Mouse (Mus musculus) forebrain, postnatal 0 days (tissue): Measurements from ENCODE around the gene Slc30a4. TPM values are rescaled to one million over a fixed set of nuclear protein-coding genes. Genes with fewer than 3 reads are reported as not detected.

ENCODE experiments used
- ATAC-seq: fragments of 200-750 bp; cut with Nextera tagmentation; 2 replicates; pipeline ENCODE4 v1.8.0; 2017; ENCODE audit warnings: mild to moderate bottlenecking, moderate library complexity
- DNase-seq: peaks from one replicate; pipeline ENCODE4 v3.0.0-alpha.2; 2015
- H3K27ac ChIP-seq: fragments of 300-500 bp; sonication (generic); 2 replicates; pipeline ENCODE4 v1.5.1; 2014; ENCODE audit warnings: low read depth, mild to moderate bottlenecking, antibody characterized with exemption, low read length, moderate library complexity, mixed read lengths
- H3K27me3 ChIP-seq: fragments of 300-500 bp; sonication (generic); 2 replicates; pipeline ENCODE4 v1.6.1; 2014; ENCODE audit warnings: mild to moderate bottlenecking, low read length, mixed read lengths; ENCODE audit not compliant: insufficient read depth
- H3K36me3 ChIP-seq: fragments of 300-500 bp; sonication (generic); 2 replicates; pipeline ENCODE4 v1.6.1; 2014; ENCODE audit warnings: mild to moderate bottlenecking, moderate library complexity; ENCODE audit not compliant: insufficient read depth
- H3K4me1 ChIP-seq: fragments of 300-500 bp; sonication (generic); 2 replicates; pipeline ENCODE4 v1.6.1; 2014; ENCODE audit warnings: antibody characterized with exemption; ENCODE audit not compliant: insufficient read depth
- H3K4me2 ChIP-seq: fragments of 300-500 bp; sonication (generic); 2 replicates; pipeline ENCODE4 v1.6.1; 2014; ENCODE audit warnings: low read depth, mild to moderate bottlenecking, moderate library complexity
- H3K4me3 ChIP-seq: fragments of 300-500 bp; sonication (generic); 2 replicates; pipeline ENCODE4 v1.5.1; 2014; ENCODE audit warnings: low read depth, low read length, mixed read lengths
- H3K9ac ChIP-seq: fragments of 300-500 bp; sonication (generic); 2 replicates; pipeline ENCODE4 v1.6.1; 2014; ENCODE audit warnings: mild to moderate bottlenecking
- H3K9me3 ChIP-seq: fragments of 300-500 bp; sonication (generic); 2 replicates; pipeline ENCODE4 v1.6.1; 2016; ENCODE audit warnings: low read length
- CTCF ChIP-seq: sonication (generic); IDR thresholded peaks from 2 replicates; pipeline ENCODE4 v1.5.1; 2016; ENCODE audit warnings: antibody characterized with exemption, control low read depth, low read depth
- WGBS: fragments of 180-500 bp; shearing (Covaris S2); extraction: QIAGEN DNeasy Blood & Tissue Kit; methylation state at CpG from one replicate; pipeline ENCODE4 v1.1.7; 2014; 5-methylcytosine and 5-hydroxymethylcytosine counted together
- polyA plus RNA-seq: library from polyadenylated mRNA; unstranded; fragments of >200 nt; fragmentation: Nextera tagmentation; extraction: Ambion mirVana; gene quantifications from 2 replicates; pipeline ENCODE4 v1.2.1, GENCODE M21; 2015
- total RNA-seq: library from RNA; depleted of rRNA; stranded (reverse); fragments of >200 nt; gene quantifications from 2 replicates; pipeline ENCODE4 v1.2.3, GENCODE M21; 2014

The Slc30a4 gene
- total and polyA plus RNA-seq, 2 experiments from 2014 or later, result 8.7 to 53.9 TPM

- TF ChIP-seq CTCF, result no peak
- no peak overlapping the region for H3K27ac ChIP-seq
- H3K36me3 ChIP-seq, result no peaks in the 10 kb centered on the region
- 72% methylated on average over 3 of the region's 3 CpGs for WGBS
- H3K4me1 ChIP-seq, result no peaks in the 10 kb centered on the region
- H3K4me3 ChIP-seq, result no peak overlapping the region
- no peak overlapping the region for H3K9ac ChIP-seq
- DNase-seq, result no peak
- no peaks in the 10 kb centered on the region for H3K27me3 ChIP-seq
- ATAC-seq, result no peak
- H3K4me2 ChIP-seq, result no peak overlapping the region
- H3K9me3 ChIP-seq, result no peaks in the 10 kb centered on the region
These were observed 5.6 kb upstream of the Slc30a4 start for GRCm38 (mm10) chr2:122708080-122708479.

GRCm38 (mm10) chr2:122704572-122704971, 2.1 kb upstream of the Slc30a4 start:
- no peaks in the 10 kb centered on the region for H3K9me3 ChIP-seq
- no peak for TF ChIP-seq CTCF
- 86% methylated on average over 2 of the region's 2 CpGs for WGBS
- peaks cover 6% of the 10 kb centered on the region for H3K4me1 ChIP-seq
- no peaks in the 10 kb centered on the region for H3K27me3 ChIP-seq
- DNase-seq (no peak), ATAC-seq (no peak)
- no peak overlapping the region for H3K4me3 ChIP-seq
- H3K9ac ChIP-seq, result no peak overlapping the region
- H3K4me2 ChIP-seq, result no peak overlapping the region
- no peaks in the 10 kb centered on the region for H3K36me3 ChIP-seq
- no peak overlapping the region for H3K27ac ChIP-seq

GRCm38 (mm10) chr2:122701871-122702180, 637 bp downstream of the Slc30a4 start:
- Histone ChIP-seq H3K9me3 (no peaks in the 10 kb centered on the region), H3K4me1 (peaks cover 6% of the 10 kb centered on the region), H3K27me3 (no peaks in the 10 kb centered on the region), H3K36me3 (no peaks in the 10 kb centered on the region), H3K27ac (no peak overlapping the region), H3K4me3 (peak overlapping the region; percentile 79), H3K9ac (peak overlapping the region; percentile 73), H3K4me2 (peak overlapping the region; percentile 75)
- WGBS, result 2% methylated on average over 15 of the region's 15 CpGs
- no peak for ATAC-seq
- TF ChIP-seq CTCF, result no peak
- DNase-seq, result no peak

- peak overlapping the region; percentile 75 for H3K4me2 ChIP-seq
- DNase-seq (no peak), ATAC-seq (no peak)
- peaks cover 6% of the 10 kb centered on the region for H3K4me1 ChIP-seq
- no peaks in the 10 kb centered on the region for H3K27me3 ChIP-seq
- no peak for TF ChIP-seq CTCF
- WGBS, result 66% methylated on average over 8 of the region's 8 CpGs
- H3K36me3 ChIP-seq, result no peaks in the 10 kb centered on the region
- H3K9me3 ChIP-seq, result no peaks in the 10 kb centered on the region
- H3K9ac ChIP-seq, result peak overlapping the region; percentile 73; the same call in 1 of the 2 replicates
- H3K4me3 ChIP-seq, result peak overlapping the region; percentile 79
- no peak overlapping the region for H3K27ac ChIP-seq
These were observed 1.5 kb downstream of the Slc30a4 start for GRCm38 (mm10) chr2:122701012-122701411.

- H3K36me3 ChIP-seq, result no peaks in the 10 kb centered on the region; the same call in 1 of the 2 replicates
- H3K27me3 ChIP-seq, result no peaks in the 10 kb centered on the region
- H3K4me1 ChIP-seq, result peaks cover 6% of the 10 kb centered on the region
- H3K4me2 ChIP-seq, result no peak overlapping the region
- H3K9ac ChIP-seq, result no peak overlapping the region
- DNase-seq (no peak), ATAC-seq (no peak)
- H3K9me3 ChIP-seq, result no peaks in the 10 kb centered on the region
- no peak overlapping the region for H3K4me3 ChIP-seq
- 93% methylated on average over 2 of the region's 2 CpGs for WGBS
- TF ChIP-seq CTCF, result no peak
- H3K27ac ChIP-seq, result no peak overlapping the region
These were observed 4.9 kb downstream of the Slc30a4 start for GRCm38 (mm10) chr2:122697526-122697925.

- Histone ChIP-seq H3K9ac (no peak overlapping the region), H3K27me3 (no peaks in the 10 kb centered on the region), H3K36me3 (no peaks in the 10 kb centered on the region), H3K9me3 (peaks cover 6% of the 10 kb centered on the region), H3K4me3 (no peak overlapping the region), H3K27ac (no peak overlapping the region), H3K4me2 (no peak overlapping the region), H3K4me1 (no peaks in the 10 kb centered on the region)
- no peak for DNase-seq
- no peak for ATAC-seq
- TF ChIP-seq CTCF, result no peak
- 77% methylated on average over 6 of the region's 6 CpGs for WGBS
These were observed 15.8 kb downstream of the Slc30a4 start for GRCm38 (mm10) chr2:122686665-122687064.

- peaks cover 11% of the 10 kb centered on the region for H3K9me3 ChIP-seq
- ATAC-seq (no peak; the same call in 1 of the 2 replicates), DNase-seq (no peak)
- no peaks in the 10 kb centered on the region for H3K27me3 ChIP-seq
- TF ChIP-seq CTCF, result no peak
- H3K27ac ChIP-seq, result no peak overlapping the region
- H3K9ac ChIP-seq, result no peak overlapping the region
- no peaks in the 10 kb centered on the region for H3K36me3 ChIP-seq
- no peak overlapping the region for H3K4me3 ChIP-seq
- H3K4me2 ChIP-seq, result no peak overlapping the region
- H3K4me1 ChIP-seq, result no peaks in the 10 kb centered on the region
- 46% methylated on average over 1 of the region's 1 CpGs for WGBS
These were observed 18.8 kb downstream of the Slc30a4 start for GRCm38 (mm10) chr2:122683641-122684040.

GRCm38 (mm10) chr2:122682520-122682919, 19.9 kb downstream of the Slc30a4 start:
- Histone ChIP-seq H3K27ac (no peak overlapping the region), H3K4me1 (no peaks in the 10 kb centered on the region), H3K36me3 (no peaks in the 10 kb centered on the region), H3K9me3 (peaks cover 11% of the 10 kb centered on the region), H3K27me3 (no peaks in the 10 kb centered on the region), H3K4me3 (no peak overlapping the region), H3K4me2 (no peak overlapping the region), H3K9ac (no peak overlapping the region)
- ATAC-seq (no peak), DNase-seq (no peak)
- WGBS, result 70% methylated on average over 2 of the region's 2 CpGs
- no peak for TF ChIP-seq CTCF
